Mouse (Mus musculus): Measurements from ENCODE around the gene Ahnak. TPM values are rescaled to one million over a fixed set of nuclear protein-coding genes. Genes with fewer than 3 reads are reported as not detected.
A peak's percentile ranks its signal among the peaks of the same experiment; 100 is the strongest.
"Not testable (repeated sequence)": the region's sequence is repeated elsewhere in the genome, so short reads cannot be mapped to it uniquely, and the experiment has no call there.

Ahnak gene
- total RNA-seq, 2 experiments from 2014 or later: 348 to 380 TPM

DNA sequence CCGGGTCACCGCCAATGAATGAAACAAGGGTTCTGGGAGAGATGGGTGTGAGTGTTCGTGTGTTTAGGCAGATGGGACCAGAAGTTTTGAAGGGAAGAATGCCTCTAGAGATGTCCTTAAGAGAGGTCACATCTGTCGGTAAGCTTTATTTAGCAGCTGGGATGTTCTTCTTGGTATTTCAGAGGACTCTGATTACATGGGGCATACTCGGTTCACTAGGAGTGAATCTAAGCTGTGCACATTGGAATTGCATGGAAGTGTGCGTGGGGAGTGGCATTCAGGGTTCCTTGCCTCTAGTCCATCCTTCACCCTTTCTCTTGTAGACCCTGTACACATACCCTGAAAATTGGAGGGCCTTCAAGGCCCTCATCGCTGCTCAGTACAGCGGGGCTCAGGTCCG, 21.2 kb upstream of the Ahnak start:
- intact Hi-C loops (cut with DNase I): no loop called here
- no peak for DNase-seq

DNA sequence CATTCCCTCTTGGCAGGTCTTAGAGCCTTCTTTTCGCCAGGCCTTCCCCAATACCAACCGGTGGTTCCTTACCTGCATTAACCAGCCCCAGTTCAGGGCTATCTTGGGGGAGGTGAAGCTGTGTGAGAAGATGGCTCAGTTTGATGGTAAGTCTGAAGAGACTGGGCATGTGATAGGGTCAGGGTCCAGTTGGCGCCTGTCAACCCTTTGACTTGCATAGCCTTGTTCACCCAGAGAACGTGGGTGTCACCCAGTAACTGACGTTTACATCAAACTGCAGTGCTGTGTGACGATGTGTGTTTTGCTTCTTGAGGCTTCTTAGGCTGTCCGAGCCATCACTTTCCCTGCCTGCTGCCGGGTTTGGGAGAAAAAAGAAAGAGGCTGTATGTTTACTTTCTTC, 16.6 kb upstream of the Ahnak start:
- intact Hi-C loops (cut with DNase I); DNase-seq: not testable (repeated sequence)

DNA sequence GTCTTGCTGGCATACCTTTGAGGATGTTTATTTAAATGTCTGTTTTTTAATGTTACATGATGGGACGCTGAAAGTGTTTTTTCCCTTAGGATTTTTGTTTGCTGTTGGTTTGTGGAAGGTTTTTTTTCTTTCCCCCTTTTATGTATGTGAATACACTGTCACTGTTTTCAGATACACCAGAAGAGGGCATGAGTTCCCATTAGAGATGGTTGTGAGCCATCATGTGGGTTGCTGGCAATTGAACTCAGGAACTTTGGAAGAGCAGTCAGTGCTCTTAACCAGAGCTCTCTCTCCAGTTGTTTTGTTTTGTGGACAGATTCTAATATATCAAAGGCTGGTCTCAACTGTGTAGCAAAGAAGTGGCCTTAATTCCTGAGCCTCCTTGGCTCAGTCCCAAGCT, 14.4 kb upstream of the Ahnak start:
- no peak for DNase-seq
- intact Hi-C loops (cut with DNase I): loop anchor here (2.0 to 5.0 kb wide), 2 partner anchors 132 to 136 kb away; no protein-coding TSS in a partner anchor

DNA sequence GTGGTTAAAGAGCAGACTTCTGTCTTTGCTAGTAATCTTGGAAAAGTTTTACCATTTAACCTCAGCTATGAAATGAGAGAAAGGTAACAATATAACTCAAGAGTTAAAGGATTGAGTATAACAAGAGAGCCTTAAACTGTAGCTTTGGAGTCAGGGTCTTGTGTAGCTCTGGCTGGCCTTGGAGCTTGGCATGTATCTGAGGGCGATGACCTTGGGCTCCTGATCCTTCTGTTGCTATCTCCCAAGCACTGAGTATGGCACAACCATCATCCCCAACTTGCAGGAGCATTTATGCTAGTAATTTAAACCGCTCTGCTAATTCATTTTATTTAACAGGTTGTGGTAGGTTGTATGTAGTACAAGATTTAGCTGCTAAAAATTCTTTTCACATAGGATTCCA, 13.6 kb upstream of the Ahnak start:
- intact Hi-C loops (cut with DNase I): loop anchor here (2.0 to 5.0 kb wide), 2 partner anchors 133 to 135 kb away; no protein-coding TSS in a partner anchor
- no peak for DNase-seq

DNA sequence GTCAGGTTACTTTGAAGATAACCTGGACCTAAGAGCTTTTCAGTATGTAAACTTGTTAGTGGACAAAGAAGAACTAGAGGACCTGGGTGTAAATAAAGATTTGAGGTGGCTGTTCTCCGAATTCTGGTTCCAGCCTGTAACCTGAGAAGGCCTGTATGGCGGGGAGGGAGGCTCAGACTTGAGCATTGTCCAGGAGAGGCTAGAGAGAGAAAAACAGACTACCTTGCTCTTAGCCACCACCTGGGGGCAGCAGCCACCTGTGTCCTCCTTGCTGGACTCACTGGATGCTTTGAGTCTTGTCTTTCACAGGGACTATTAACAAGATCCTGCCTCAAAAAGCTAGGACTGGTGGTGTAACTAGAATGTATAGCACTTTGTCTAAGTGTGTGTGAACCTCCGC, 12.5 kb upstream of the Ahnak start:
- intact Hi-C loops (cut with DNase I): loop anchor here (1.0 to 5.0 kb wide), 3 partner anchors 16 to 134 kb away; no protein-coding TSS in a partner anchor
- DNase-seq: peak; percentile 73 to 76

DNA sequence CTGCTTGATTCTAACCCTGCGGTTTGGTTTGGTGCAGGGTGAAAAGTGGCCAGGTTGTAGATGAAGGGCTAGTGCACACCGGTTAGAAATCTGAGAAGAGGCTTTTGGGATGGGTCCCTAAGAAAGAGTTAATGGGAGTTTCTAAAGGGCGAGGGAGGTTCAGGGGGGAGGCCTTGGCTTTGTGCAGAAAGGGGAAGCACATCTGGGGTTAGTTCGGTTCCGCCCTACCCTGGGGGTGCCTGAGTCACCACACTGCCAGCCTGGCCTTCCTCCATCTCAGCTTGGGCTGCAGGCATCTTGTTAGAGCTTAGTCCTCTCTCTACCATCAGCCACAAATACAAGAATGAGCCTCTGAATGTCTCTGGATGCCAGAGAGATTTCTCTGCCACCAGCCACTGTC, 8.3 kb upstream of the Ahnak start:
- no peak for DNase-seq

DNA sequence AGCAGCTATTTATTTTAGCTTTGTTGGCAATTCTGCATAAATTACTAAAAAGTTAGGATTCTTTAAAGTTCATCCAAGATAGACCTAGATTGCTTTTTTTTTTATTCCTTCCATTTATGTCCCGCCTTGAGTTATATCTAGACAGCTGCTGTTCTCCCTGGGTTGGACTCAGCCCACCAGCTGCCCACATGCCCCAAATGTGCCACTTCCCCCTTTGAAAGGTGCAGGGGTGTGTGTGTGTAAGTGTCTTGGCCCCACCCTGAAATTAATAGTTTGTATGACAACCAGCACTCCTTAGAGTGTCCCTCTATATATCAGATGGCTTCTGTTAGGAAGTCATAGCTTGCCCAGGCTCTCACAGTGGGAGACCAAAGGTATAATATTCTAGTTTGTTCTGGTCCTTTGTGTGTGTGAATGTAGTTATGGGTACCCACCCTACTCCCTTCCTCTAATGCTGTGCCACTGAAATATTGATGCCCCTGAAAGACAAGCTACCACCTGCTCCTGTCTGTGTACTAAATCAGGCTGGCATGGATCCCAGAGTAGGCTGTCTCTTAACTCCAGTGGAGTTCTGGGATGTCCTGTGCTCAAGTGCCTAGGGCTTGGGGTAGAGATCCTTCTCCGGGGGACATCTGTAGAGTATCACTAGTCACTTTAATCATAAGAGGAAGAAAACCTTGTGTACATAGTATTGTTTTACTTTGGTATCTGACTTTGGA, 7.5 kb upstream of the Ahnak start:
- DNase-seq: peak; percentile 53 to 59
- intact Hi-C loops (cut with DNase I): no loop called here

More for the DNA sequence above, 8.3 kb upstream of the Ahnak start:
- intact Hi-C loops (cut with DNase I): no loop called here

DNA sequence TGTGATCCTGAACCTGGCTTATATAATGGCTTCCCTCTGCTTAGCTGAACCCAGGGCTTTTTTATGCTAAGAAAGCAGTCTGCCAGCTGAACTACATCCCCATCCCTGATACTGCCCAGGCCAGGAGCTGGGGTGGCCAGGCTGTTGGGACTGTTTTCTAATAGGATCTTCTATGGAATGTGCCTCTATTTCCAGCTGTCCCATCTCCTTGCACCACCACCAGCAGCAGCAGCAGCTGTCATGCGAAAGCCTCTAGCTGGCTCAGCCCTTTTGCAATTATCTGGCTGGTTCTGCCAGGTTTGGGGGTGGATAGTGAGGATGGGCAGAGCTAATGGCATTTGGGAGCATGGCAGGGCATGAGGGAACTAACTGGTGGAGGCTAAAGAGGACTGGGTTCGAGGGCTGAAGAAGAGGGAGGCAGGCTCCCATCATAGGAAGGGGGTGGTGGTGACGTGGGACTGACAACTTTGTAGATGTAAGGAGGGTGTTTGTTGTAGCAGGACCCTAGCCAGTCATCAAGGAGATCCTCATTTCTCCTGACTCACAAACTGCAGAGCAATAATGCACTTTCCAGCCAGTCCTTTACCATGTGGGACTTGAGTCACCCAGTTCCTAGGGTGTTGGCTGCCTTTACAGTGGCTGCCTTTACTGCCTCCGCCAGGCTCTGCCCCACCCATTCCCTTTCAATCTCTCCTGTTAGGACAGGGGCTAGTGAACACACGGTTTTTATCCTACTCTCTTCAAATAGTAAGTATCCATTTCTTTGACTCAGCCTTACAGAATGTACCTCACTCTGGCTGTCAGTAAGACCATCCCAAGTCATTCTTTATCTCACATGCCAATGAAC, 6.6 kb upstream of the Ahnak start:
- DNase-seq: no peak
- intact Hi-C loops (cut with DNase I): no loop called here

DNA sequence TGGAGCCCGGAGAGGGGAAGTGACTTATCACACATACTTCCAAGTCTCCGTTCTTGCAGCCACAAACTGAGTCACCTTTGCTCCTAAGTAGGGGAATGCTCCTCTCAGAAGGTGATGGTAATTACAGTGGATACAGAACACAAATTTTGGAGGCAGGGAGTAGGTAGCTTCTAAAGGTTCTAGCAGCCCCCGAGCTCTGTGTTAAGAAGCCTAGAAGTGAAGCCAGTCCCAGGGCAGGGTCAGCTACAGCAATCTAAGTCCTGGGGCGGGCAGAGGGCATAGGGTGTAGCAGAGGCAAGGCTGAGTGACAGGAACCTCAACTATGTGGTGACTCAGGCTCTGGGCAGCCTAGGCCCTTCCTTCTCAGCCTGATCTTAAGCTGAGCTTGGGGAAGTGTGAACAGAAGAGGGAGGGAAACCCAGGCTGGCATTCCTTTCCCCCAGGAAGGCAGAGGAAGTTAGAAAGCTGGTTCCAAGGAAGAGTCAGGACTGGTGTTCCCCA, 5.9 kb upstream of the Ahnak start:
- peak; percentile 38 to 46 for DNase-seq
- intact Hi-C loops (cut with DNase I): no loop called here

DNA sequence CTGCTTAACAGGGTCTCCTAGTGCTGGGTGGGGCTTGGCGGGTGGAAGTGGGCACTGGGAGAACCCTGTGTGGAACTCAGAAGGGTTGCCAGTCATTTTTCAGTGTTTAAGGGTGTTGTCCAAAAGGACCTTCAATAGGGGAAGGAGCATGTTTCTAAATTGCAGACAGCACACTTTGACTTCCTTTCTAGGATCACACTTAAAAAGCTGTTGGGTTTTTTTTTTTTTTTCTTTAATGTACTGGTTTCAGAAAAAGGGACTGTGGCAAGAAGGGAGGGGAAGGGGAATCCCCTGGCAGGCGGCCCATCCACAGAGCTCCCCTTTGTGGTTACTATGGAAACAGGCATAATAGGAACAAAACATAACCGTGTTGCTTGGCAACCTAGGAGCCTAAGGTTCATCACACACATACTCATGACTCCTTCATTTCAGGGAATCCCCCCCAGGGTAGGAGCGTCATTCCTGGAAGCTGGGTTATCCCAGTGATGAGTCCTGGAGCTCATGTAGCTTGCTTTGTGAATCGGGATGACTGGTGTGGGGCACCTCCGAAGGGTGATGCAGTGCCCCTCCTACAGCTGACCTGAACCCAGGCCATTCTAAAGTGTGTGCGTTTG, 4.7 kb upstream of the Ahnak start:
- peak; percentile 75 to 79 for DNase-seq
- intact Hi-C loops (cut with DNase I): no loop called here

DNA sequence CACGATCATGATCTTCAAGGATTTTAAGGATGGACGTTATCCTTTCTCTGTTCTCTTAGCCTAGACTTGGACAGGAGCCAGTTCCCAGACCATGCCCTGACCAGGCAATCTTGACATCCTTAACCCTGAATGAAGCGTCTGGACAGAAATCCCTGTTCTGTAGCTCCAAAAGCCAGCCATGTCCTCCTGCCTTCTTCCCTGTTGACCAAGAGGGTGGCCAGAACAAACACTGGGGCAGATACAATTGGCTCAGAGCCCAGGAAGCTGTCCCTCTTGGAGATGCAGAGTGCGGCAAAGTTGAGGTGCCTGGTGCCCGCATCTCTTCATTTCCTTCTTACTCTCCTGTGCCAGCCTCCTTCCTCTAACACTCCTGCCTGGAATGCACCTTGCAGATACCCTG, 3.2 kb upstream of the Ahnak start:
- no peak for DNase-seq
- intact Hi-C loops (cut with DNase I): no loop called here

DNA sequence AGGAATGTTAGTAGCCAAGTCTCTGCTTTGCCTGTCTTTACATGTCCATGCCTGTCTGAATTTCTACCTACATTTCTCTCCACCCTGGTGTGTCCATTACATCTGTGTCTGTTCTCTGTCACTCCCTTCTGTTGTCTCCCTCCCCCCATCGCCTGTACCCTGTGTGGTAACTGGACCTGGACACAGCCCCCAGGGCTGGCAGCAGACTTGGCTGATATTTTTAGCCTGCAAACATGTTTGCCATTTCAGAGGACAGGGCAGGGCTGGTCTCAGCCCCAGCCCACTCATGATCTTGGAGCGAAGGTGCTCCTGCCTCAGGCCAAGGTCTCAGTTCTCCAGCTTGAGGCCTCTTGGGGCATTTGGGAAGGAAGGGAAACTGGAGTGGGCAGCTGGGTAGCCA, 1.3 kb upstream of the Ahnak start:
- intact Hi-C loops (cut with DNase I): no loop called here
- peak; percentile 81 to 82 for DNase-seq

DNA sequence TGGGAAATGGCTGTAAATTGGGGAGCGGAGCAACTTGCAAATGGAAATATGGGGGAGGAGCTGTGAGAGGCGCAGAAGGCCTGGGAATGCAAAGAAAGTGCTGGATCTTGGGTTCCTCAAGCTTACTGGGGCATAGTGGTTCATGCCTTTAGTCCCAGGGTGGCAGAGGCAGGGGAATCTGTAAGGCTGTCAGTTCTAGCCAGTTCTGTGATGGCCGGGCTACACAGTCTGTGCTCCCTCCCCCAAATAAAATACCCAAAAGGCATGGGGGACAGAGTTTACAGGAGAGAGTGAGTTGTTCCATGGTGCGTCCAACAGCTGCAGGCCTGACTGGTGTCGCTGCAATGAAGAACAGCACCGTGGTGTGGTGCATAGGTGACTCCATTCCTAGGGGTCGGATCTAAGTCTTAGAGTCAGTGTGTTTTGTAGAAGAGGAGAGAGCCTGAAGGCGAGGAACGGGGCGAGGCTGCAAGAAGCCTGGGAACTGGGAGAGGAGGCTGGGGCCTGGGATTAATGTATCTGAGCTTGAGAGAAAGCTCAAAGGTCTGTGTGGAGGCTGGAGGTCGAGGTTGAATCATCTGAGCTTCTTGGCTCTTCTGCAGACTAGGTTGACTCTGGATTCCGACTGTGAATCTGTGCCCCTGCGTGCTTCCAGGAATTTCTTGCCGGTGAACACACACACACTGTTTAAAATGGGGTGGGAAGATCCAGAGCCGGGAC, 578 bp upstream of the Ahnak start:
- intact Hi-C loops (cut with DNase I): no loop called here
- peak; percentile 30 to 46 for DNase-seq

DNA sequence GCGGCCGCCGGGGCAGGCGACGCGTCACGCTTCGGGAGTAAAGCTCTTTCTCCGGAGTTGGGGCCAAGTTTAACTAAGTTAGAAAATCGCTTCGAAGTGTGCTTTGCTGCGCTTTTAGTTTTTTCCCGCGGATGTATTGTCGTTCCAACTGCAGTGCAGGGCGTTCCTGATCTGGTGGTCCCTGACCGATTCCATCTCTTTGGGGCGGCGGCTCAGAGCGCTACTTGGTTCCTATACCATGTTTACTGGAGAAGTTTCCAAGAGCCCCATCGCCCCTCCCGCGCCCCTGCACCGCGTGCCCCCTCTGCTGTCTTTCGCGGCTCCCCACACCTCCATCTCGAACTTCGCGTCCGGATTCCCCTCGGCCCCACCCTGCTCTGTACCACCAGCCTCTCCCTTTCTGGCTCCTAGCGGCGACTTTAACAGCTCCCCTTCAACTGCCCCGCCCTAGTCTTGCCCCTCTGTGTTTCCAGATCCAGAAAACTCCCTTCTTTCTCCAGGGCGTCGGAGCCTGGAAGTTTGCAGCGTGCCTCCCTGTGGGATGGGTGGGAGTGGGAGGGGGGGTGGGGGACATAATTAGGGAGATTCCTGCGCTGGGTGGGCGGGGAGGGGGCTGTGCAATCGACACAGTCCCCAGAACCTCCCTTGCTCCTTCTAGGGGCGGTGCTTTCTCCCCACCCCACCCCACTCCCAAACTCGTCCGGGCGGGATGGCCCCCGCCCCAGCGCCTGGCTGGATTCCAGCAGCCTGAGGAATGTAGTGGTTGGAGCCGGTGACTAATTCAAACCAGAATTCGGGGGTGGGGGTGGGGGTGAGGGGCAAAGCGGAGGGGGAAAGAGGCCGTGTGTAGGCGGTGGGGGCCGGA, 715 bp downstream of the Ahnak start:
- intact Hi-C loops (cut with DNase I): no loop called here
- peak; percentile 95 to 96 for DNase-seq

DNA sequence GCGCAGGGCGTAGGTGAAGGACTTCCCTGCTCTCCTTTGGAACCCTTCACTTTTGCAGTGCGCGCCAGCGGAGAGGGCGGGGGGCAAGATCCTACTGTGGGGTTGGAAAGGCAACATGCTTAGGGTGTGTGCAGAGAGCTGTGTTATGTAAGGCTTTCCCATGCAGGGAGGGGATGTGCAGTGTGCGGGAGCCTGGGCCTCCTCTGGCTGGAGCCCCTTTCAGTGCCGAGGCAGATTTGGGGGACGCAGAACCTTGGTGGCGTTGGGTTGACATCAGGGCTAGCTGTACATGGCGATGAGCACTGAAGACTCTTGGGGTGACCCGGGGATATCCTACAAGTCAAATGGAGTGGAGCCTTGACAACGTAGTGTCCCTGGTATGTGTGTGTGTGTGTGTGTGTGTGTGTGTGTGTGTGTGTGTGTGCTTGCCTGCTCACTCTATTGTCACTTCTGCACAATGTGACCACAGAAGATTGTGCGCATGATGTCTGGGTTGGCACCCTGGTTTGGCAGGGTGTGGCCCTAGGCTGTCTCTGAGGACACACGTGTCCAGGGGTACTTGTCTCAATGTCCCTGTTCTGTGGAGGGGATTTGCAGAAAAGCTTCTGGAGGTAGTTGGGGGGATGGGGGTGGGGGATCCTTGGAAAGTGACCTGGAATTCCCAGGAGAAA, 1.5 kb downstream of the Ahnak start:
- intact Hi-C loops (cut with DNase I): no loop called here
- DNase-seq: no peak

DNA sequence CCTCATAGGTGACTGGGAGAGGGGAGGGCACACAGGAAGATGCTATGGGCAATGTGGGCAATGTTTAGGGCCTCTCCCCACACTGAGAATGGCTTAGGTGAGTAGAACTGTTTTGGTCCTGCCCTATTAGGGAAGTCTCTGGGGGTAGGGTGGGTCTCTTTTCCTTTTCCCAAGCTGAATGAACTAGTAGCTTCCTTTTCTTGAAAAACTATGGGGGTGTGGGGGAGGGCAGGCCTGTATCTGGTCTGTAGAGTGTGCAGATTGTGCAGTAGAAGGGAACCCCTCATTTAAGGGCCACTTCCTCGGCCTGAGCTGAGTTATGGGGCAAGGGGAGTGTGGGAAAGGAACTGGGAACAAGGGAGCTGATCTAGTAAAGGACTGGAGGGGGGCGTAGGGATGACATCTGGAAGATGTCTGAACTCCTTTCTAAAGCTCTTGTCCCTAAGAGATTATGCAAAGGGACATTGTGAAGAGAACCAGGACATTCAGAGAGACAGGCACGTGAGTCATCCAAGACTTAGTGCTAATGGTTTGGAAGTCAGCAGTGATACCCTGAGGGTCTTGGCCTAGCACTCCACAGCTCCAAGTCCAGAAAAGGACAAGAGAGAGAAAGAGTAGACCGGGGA, 2.3 kb downstream of the Ahnak start:
- intact Hi-C loops (cut with DNase I): no loop called here
- DNase-seq: peak; percentile 53 to 57

DNA sequence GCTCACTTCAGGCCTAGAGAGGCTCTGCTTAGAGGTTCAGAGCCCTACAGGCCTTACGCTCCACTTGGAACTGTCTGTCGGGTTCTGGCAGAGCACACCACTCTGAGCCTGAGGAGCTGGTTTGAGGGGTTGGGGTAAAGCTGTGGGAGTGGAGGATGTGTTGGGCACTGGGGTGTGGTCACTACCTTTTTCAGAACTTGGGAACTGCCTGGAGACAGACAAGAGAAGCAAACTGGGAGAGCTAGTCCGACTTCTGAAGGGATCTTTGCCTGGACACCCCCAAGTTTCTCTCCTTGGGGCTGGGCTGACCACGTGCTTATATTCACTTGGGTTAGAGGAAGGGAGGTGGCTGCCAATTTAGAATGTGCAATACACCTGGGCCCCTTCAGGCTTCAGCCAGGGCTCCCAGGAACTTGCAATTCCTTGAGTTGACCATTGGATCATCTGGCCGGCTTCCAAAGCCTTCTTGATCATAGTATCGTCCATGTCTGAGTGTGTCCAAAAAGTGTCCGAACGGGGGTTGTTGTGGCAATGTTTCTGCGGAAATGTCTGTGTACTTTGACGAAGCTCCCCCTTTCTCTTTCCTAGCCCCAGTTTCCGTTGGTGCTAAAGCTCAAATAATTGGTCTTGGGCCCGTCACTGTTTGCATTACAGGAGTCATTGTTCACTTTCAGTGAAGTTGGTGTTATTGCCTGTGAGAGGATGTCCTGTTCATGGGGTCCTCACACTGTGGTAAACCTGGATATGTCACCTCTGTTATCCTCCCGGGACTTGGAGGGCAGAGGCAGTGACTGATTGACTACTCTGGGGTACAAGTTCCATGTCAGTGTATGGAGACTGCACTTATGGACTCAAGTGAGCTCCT, 3.0 kb downstream of the Ahnak start:
- intact Hi-C loops (cut with DNase I): loop anchor here (2.0 kb wide), 1 partner anchor 15 kb away; no protein-coding TSS in a partner anchor
- DNase-seq: peak; percentile 53 to 72

Measured in heart, postnatal 10 days (tissue).